Mouse (Mus musculus): Measurements from ENCODE around the gene Pnkd. TPM values are rescaled to one million over a fixed set of nuclear protein-coding genes. Genes with fewer than 3 reads are reported as not detected.
A peak's percentile ranks its signal among the peaks of the same experiment; 100 is the strongest.

Gene Pnkd
- total RNA-seq, 2 experiments from 2014 or later = 54.0 to 63.3 TPM

DNA sequence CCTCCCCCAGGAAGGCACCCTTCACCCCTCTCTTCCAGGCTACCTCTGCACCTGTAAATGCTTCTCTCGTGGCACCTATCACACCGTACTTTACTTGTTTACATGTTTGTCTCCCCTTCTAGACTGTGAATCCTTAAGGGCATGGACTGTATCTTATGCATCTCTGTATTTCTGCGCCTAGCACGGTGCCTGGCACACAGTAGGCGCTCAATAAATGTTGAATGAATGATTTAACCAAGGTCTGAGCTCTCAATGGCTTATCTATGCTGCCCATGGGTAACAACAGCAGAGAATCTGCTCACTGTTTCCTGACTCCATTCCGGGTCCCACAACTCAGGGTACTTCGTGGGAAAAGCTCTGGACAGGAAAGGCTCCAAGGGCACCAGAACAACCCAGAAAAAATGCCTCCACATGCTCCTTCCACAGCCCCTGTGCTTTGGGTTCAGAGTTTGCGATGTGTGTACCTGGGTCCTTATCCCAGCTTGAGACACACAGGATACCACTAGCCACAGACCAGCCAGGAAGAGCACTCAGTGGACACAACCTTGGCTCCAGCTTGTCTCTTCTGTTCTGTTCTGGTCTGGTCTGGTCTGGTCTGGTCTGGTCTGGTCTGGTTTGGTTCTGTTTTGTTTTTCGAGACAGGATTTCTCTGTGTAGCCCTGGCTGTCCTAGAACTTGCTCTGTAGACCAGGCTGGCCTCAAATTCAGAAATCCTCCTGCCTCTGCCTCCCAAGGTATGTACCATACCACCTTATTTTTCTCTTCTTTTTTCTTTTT, 68.9 kb downstream of the Pnkd start:
- no peak for DNase-seq (ENCODE audit: low spot score)

GRCm38 (mm10) chr1:74357531-74357930, 72.8 kb downstream of the Pnkd start:
- no peak for DNase-seq (ENCODE audit: low spot score)

DNA sequence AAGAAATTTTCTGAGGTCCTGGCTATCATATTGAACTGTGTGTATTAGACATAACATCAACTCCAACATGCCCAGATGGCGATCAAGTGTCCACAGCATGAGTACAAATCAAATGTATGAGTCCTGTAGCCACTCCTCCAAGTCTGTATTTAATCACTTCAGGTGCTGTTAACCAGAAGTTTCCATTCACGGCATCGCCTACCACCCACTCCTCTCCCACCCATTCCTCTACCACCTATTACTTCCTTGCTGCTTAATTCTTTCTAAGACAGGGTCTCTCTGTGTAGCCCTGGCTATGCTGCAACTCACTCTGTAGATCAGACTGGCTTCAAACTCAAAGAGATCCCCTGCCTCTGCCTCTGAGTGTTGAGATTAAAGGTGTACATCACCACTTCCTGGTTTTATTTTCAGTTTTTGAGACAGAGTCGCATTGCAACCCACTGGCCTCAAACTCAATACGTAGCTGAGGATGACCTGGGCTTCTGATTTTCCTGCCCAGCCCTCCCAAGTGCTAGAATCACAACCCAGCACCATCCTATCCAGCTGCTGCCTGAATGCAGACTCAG, 75.3 kb downstream of the Pnkd start:
- DNase-seq (ENCODE audit: low spot score) = no peak

- peak; percentile 87 for DNase-seq (ENCODE audit: low spot score)
Measured at GRCm38 (mm10) chr1:74361812-74362211, 77.1 kb downstream of the Pnkd start, which contains the start of gene Catip. Gene Catip (plus strand): TSS chr1:74362108.

DNA sequence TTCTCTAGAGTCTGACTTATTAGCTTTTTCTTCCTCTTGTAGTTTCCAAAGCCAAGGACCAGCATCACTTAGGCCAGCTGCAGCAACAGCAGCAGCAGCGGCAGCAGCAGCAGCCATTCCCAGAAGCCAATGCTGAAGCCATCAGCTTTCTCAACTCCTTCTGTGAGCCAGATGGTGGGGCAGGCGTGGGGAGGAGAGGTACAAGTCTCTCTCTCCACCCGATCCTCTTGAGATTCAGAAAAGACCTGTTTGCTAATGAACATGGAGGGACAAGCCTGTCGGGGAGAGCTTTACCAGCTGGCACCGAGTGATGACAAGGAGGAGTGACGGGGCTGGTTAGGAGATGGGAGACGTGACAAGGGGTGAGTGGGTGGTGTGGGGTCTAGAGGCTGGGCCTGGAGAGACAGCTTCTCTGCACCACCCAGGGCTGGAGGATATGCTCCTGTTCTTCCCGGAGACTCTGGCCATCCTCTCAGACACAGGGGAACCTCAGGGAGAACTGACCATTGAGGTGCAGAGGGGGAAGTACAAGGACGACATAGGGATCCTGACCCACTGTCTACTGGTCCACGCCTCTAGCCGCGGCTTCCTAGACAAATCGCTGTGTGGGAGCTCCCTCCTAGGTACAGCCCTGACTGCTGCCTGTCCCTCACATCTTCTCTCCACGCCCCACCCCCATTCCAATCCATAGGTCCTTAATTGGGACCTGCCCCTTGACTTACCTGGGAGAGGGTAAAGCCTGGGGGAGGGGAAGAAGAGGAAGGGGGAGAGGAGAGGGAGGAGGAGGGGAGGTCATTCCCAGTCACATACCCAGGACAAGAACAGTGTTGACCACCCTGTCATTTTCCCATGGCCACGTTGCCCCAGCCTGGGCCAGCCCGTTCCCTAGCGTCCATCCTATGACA, 77.8 kb downstream of the Pnkd start:
- no peak for DNase-seq (ENCODE audit: low spot score)

DNA sequence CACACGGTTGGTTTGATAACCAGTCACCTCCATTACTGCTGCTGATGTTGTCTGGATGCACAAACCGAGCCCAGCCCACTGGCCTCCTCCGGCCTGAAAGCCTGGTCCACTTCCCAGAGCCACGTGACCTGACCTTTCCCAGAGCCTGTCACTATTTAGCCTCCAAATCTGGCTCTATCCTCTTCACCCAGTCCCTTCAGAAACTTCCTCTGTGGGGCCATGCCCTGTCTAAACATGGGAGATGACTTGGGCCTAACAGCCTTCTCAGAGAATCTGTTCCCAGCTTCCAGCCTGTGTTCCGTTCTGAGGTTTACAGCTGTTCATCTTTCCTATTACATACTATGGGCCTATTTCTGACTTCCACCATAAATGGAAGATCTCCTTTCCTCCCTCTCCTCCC, 78.7 kb downstream of the Pnkd start:
- no peak for DNase-seq (ENCODE audit: low spot score)

DNA sequence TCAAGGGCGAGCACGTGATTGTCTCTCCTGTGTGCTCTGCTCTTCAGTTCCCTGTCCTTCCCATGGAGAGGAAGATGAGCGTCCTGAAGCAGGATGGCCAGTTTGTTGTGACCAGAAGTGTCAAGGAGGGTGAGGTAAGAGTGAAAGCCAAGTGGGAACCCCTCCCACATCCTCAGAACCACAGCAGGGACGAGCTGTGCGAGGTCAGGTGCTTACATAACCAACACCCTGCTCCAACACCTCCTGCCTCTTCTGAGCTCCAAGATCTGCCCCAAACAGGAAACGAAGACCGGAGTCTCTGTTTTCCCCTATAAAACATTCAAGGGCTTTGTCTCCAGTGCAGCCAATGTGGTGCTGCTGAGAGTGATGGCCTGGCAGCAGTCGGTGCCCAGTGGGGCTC, 79.5 kb downstream of the Pnkd start:
- no peak for DNase-seq (ENCODE audit: low spot score)

DNA sequence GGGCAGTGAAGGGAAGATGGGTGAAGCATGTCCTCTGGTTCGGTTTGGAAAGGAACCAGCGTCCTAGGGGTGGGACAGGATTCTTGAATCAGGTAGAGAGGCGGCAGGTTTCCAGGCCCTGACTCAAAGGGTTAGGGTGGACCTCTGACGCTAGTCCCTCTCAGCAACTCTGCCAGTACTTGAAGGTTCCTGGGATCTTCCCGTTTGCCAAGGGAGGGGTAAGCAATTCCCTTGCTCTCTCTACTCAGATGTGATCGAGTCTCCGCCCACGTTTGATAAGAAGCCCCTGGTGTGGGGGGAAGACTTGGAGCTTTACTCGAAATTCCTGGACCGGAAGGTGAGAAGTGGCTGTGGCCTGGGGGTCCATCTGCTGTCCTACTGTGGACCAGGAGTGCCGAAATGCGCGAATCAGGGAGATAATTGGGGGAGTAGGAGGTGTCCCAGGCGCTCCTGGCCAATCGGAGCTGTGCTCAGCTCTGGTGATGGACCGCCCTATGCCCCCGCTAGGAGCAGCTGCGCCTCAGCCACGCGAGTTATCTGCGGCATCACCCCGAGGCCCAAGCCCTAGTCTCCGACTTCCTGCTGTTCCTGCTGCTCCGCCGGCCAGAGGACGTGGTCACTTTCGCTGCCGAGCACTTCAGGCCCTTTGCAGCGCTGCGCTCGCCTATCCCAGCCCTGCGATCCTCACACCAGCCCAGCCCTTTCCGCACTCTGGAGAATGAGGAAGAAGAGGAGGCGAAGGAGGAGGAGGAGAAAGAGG, 83.3 kb downstream of the Pnkd start:
- peak; percentile 52 for DNase-seq (ENCODE audit: low spot score)

- DNase-seq (ENCODE audit: low spot score) = no peak
Measured at GRCm38 (mm10) chr1:74370040-74370439, 85.3 kb downstream of the Pnkd start.

GRCm38 (mm10) chr1:74373372-74373771, 88.6 kb downstream of the Pnkd start:
- DNase-seq (ENCODE audit: low spot score) = no peak

DNA sequence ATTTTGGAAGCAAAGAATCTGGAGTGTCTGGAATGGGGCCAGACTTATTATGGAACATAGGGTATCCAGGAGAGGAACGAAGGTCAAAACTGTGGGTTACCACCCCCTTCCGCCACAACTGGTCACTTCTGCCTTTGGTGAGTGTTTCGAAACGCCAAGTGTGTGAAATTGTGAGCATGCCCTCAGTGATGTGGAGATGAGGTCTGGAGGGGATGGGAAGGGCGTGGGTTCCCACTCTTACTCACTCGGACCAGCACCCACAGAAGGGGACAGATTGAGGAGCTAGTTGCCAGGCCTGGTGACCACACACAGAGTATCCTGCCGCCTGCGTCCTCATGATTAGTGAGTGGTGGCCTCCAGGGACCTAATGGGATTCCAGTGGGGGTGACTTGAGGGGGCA, 90.2 kb downstream of the Pnkd start, which contains the start of gene Slc11a1:
Gene Slc11a1 (plus strand): TSS at position 216 of the 400 bp plus-strand sequence.
- DNase-seq (ENCODE audit: low spot score) = no peak

- DNase-seq (ENCODE audit: low spot score) = no peak
Measured at GRCm38 (mm10) chr1:74375561-74375960, 90.8 kb downstream of the Pnkd start.

DNA sequence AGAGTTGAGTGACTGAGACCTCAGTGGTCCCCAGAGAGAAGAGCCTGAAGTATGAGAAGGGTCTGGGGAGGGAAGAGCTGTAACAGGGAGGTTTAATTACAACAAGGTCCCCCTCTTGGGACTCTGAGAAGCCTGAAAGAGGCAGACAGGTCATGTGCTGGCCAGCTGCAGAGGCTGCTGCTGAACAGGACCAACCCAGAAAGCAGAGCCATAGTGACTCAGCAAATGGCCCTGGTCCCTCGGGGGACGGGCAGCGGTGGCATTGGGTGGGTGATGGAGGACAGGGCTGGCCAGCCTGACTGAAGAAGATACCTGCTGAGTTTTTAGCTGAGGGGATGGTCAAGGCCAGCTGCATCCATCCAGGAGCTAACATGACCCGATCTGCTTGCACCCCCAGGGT, 91.7 kb downstream of the Pnkd start:
- peak; percentile 61 for DNase-seq (ENCODE audit: low spot score)

DNA sequence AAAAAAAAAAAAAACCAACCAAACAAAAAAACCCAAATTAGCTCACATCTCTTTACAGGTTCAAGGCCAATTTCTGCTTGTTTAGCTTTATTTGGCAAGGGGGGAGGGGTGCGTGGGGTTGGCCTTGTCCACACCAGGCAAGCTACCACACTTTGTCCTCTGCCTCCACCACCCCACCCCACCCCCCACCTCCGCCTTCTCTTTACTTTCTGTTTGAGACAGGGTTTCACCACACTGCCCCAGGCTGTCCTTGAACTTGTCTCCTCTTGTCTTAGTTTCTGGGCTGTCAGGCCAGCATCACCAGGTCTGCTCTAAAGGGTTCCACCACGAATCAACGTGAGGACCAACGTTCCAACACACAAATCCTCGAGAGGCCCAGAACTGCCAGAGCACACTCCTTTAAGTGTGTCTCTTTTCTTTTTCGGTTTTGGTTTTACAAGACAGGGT, 94.4 kb downstream of the Pnkd start:
- no peak for DNase-seq (ENCODE audit: low spot score)

DNA sequence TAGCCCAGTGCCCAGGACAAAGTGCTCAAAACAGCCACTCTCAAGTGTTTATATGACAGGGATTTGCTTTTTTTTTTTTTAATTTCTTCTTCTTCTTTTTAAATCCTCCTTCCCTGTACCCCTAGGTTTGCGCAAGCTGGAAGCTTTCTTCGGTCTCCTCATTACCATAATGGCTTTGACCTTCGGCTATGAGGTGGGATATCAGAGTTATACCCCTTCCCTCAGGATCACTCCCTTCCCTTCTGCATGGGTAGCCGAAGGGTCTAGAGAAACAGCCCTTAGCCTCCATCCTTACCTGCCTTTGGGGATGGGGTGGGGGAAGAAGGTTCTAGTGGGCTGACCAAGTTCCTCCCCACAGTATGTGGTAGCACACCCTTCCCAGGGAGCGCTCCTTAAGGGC, 95.8 kb downstream of the Pnkd start:
- no peak for DNase-seq (ENCODE audit: low spot score)

DNA sequence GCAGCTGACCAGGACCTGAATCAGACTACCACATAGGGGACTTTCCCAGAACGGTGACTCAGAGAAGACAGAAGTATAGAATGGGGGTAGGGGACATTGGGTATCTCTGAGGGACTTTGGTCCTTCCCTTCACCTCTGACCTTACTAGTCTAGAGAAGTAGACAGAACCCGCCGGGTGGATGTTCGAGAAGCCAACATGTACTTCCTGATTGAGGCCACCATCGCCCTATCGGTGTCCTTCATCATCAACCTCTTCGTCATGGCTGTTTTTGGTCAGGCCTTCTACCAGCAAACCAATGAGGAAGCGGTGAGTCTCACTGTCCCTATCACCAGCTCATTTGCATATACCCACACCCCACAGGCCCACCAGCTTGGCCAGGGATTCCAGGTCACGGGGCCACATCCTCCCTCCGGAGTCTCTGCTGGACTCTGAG, 96.9 kb downstream of the Pnkd start:
- no peak for DNase-seq (ENCODE audit: low spot score)

- no peak for DNase-seq (ENCODE audit: low spot score)
Measured at GRCm38 (mm10) chr1:74383385-74383784, 98.7 kb downstream of the Pnkd start.

- no peak for DNase-seq (ENCODE audit: low spot score)
Measured at GRCm38 (mm10) chr1:74384525-74384924, 99.8 kb downstream of the Pnkd start.

DNA sequence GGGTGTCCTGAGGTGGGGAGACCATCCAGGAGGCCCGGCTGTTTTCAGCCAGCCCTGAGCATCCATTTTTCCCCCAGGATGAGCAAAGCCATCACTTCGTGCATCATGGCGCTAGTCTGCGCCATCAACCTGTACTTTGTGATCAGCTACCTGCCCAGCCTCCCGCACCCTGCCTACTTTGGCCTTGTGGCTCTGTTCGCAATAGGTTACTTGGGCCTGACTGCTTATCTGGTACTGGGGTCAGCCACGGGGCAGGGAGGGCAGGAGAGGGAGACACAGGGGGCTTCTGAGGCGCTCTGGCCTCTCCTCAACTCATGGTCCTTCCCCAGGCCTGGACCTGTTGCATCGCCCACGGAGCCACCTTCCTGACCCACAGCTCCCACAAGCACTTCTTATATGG, 100.3 kb downstream of the Pnkd start:
- no peak for DNase-seq (ENCODE audit: low spot score)

- no peak for DNase-seq (ENCODE audit: low spot score)
Measured at GRCm38 (mm10) chr1:74385531-74385930, 100.8 kb downstream of the Pnkd start.

GRCm38 (mm10) chr1:74386363-74386713, 101.6 kb downstream of the Pnkd start:
- no peak for DNase-seq (ENCODE audit: low spot score)

Measured in gastrocnemius, adult 18-20 months (tissue).